Comparison of ENCODE assay signal across 17 mouse cellular contexts in genomic region chr3:142122376-142122775, GRCm38 (mm10). TPM values are rescaled to one million over a fixed set of nuclear protein-coding genes. Genes with fewer than 3 reads are reported as not detected.
"Had no signal": no experiment of that assay in that cellular context is flagged by ENCODE, and none has a peak within 500 bp of the region (broad histone marks: within the 10 kb centered on the region; RNA-seq: fewer than 3 reads in every experiment).

No protein-coding gene starts in this region.

- H3K9me3 ChIP-seq: neural tube, embryonic 15.5 days; stomach, embryonic 15.5 days had no signal

- H3K36me3 ChIP-seq: neural tube, embryonic 15.5 days; stomach, embryonic 15.5 days had no signal

- H3K27ac ChIP-seq: neural tube, embryonic 15.5 days; stomach, embryonic 15.5 days; stomach, postnatal 0 days had no signal

- H3K4me2 ChIP-seq: neural tube, embryonic 15.5 days; stomach, embryonic 15.5 days had no signal

- H3K4me3 ChIP-seq: neural tube, embryonic 15.5 days; stomach, embryonic 15.5 days had no signal

- H3K9ac ChIP-seq: neural tube, embryonic 15.5 days; stomach, embryonic 15.5 days had no signal

- H3K27me3 ChIP-seq: neural tube, embryonic 15.5 days; stomach, embryonic 15.5 days had no signal

- DNase-seq: retina, postnatal 1 day; right cerebral cortex, adult 18-20 months; right cerebral cortex, postnatal 14 days; right cerebral cortex, postnatal 25 days; right cerebral cortex, postnatal 4 days; spleen, adult 18-20 months; thymus, adult 18-20 months; thymus, adult 2 months; thymus, postnatal 14 days; thymus, postnatal 25 days; thymus, postnatal 36 days; thymus, postnatal 4 days had no signal

RNA-seq across cellular contexts. Expression of gene Bmpr1b, which starts 46.8 kb away (rescaled TPM):
- total RNA-seq: neutrophil, adult 5-6 weeks had no signal
- polyA plus RNA-seq: small intestine, adult 2 months had no signal
